Mouse (Mus musculus): ENCODE data around the gene Nfyc. TPM values are rescaled to one million over a fixed set of nuclear protein-coding genes. Genes with fewer than 3 reads are reported as not detected.

The Nfyc gene
- total and polyA plus RNA-seq, 2 experiments from 2014 or later = 91.1 to 174 TPM

- Histone ChIP-seq H3K36me3 (replicated peaks; ENCODE audit: control insufficient read depth, insufficient read depth, low read length) (no peaks in the 10 kb centered on the region), H3K4me2 (ENCODE audit: low read depth, low read length) (peak within 1 kb of the TSS; percentile 90), H3K9me3 (replicated peaks; ENCODE audit: control insufficient read depth, low read length) (peaks cover 6% of the 10 kb centered on the region; the same call in 1 of the 2 replicates), H3K9ac (replicated peaks; ENCODE audit: low read depth, low read length) (peak within 1 kb of the TSS; percentile 40; the same call in 1 of the 2 replicates), H3K4me1 (ENCODE audit: control insufficient read depth, insufficient read depth) (0 out of 2 replicates have a peak, but pooled peaks cover 5% of the 10 kb centered on the region), H3K27me3 (ENCODE audit: control insufficient read depth, insufficient read depth, low read length) (peaks cover 44% of the 10 kb centered on the region), H3K4me3 (ENCODE audit: low read depth, low read length) (peak within 1 kb of the TSS; percentile 56), H3K27ac (ENCODE audit: low read depth) (no peak within 1 kb of the TSS)
- no peak for DNase-seq (ENCODE audit: low spot score)
- TF ChIP-seq EP300 (IDR thresholded peaks at IDR 0.05; ENCODE audit: low read depth) (no peak), CTCF (IDR thresholded peaks at IDR 0.05; ENCODE audit: low read depth) (no peak)
- peak; percentile 73 for ATAC-seq (ENCODE audit: insufficient read depth, low read depth)
- 2% methylated on average over 67 of the region's 68 CpGs for WGBS
Observed at GRCm38 (mm10) chr4:120854588-120855319, 23.4 kb upstream of the Nfyc start, which contains the start of gene Rims3. Rims3 (plus strand) TSS chr4:120854816.

GRCm38 (mm10) chr4:120850946-120851345 lies 19.6 kb upstream of the Nfyc start:
- DNase-seq (ENCODE audit: low spot score) (no peak), ATAC-seq (ENCODE audit: insufficient read depth, low read depth) (peak; percentile 36; the same call in 1 of the 2 replicates)
- Histone ChIP-seq H3K36me3 (replicated peaks; ENCODE audit: control insufficient read depth, insufficient read depth, low read length) (no peaks in the 10 kb centered on the region), H3K27me3 (ENCODE audit: control insufficient read depth, insufficient read depth, low read length) (peaks cover 35% of the 10 kb centered on the region), H3K4me2 (ENCODE audit: low read depth, low read length) (no peak overlapping the region), H3K27ac (ENCODE audit: low read depth) (no peak overlapping the region), H3K9me3 (replicated peaks; ENCODE audit: control insufficient read depth, low read length) (peaks cover 6% of the 10 kb centered on the region; the same call in 1 of the 2 replicates), H3K4me1 (ENCODE audit: control insufficient read depth, insufficient read depth) (0 out of 2 replicates have a peak, but pooled peaks cover 5% of the 10 kb centered on the region), H3K9ac (replicated peaks; ENCODE audit: low read depth, low read length) (no peak overlapping the region), H3K4me3 (ENCODE audit: low read depth, low read length) (no peak overlapping the region)
- 3% methylated on average over 10 of the region's 10 CpGs for WGBS
- TF ChIP-seq CTCF (IDR thresholded peaks at IDR 0.05; ENCODE audit: low read depth) (peak; percentile 83), EP300 (IDR thresholded peaks at IDR 0.05; ENCODE audit: low read depth) (no peak)

- DNase-seq (ENCODE audit: low spot score) (no peak), ATAC-seq (ENCODE audit: insufficient read depth, low read depth) (no peak)
- H3K36me3 ChIP-seq (replicated peaks; ENCODE audit: control insufficient read depth, insufficient read depth, low read length) = no peaks in the 10 kb centered on the region
- H3K9ac ChIP-seq (replicated peaks; ENCODE audit: low read depth, low read length) = no peak overlapping the region
- 59% methylated on average over 11 of the region's 11 CpGs for WGBS
- peaks cover 5% of the 10 kb centered on the region; the same call in 1 of the 2 replicates for H3K9me3 ChIP-seq (replicated peaks; ENCODE audit: control insufficient read depth, low read length)
- TF ChIP-seq CTCF (IDR thresholded peaks at IDR 0.05; ENCODE audit: low read depth) = no peak
- TF ChIP-seq EP300 (IDR thresholded peaks at IDR 0.05; ENCODE audit: low read depth) = no peak
- H3K4me3 ChIP-seq (ENCODE audit: low read depth, low read length) = no peak overlapping the region
- H3K27ac ChIP-seq (ENCODE audit: low read depth) = no peak overlapping the region
- 0 out of 2 replicates have a peak, but pooled peaks cover under 1% of the 10 kb centered on the region for H3K4me1 ChIP-seq (ENCODE audit: control insufficient read depth, insufficient read depth)
- H3K4me2 ChIP-seq (ENCODE audit: low read depth, low read length) = no peak overlapping the region
- H3K27me3 ChIP-seq (ENCODE audit: control insufficient read depth, insufficient read depth, low read length) = peaks cover 22% of the 10 kb centered on the region
Observed at GRCm38 (mm10) chr4:120849451-120849850, 18.1 kb upstream of the Nfyc start.

GRCm38 (mm10) chr4:120848909-120849308 lies 17.5 kb upstream of the Nfyc start:
- Histone ChIP-seq H3K9me3 (replicated peaks; ENCODE audit: control insufficient read depth, low read length) (no peaks in the 10 kb centered on the region), H3K4me2 (ENCODE audit: low read depth, low read length) (no peak overlapping the region), H3K36me3 (replicated peaks; ENCODE audit: control insufficient read depth, insufficient read depth, low read length) (no peaks in the 10 kb centered on the region), H3K27me3 (ENCODE audit: control insufficient read depth, insufficient read depth, low read length) (peaks cover 19% of the 10 kb centered on the region), H3K27ac (ENCODE audit: low read depth) (no peak overlapping the region), H3K4me1 (ENCODE audit: control insufficient read depth, insufficient read depth) (no peaks in the 10 kb centered on the region), H3K4me3 (ENCODE audit: low read depth, low read length) (no peak overlapping the region), H3K9ac (replicated peaks; ENCODE audit: low read depth, low read length) (no peak overlapping the region)
- no peak for DNase-seq (ENCODE audit: low spot score)
- WGBS = 70% methylated on average over 6 of the region's 6 CpGs
- TF ChIP-seq EP300 (IDR thresholded peaks at IDR 0.05; ENCODE audit: low read depth) = no peak
- TF ChIP-seq CTCF (IDR thresholded peaks at IDR 0.05; ENCODE audit: low read depth) = no peak
- ATAC-seq (ENCODE audit: insufficient read depth, low read depth) = no peak

- DNase-seq (ENCODE audit: low spot score) (no peak), ATAC-seq (ENCODE audit: insufficient read depth, low read depth) (no peak)
- WGBS = 62% methylated on average over 4 of the region's 4 CpGs
- Histone ChIP-seq H3K27ac (ENCODE audit: low read depth) (no peak overlapping the region), H3K9ac (replicated peaks; ENCODE audit: low read depth, low read length) (no peak overlapping the region), H3K4me1 (ENCODE audit: control insufficient read depth, insufficient read depth) (no peaks in the 10 kb centered on the region), H3K27me3 (ENCODE audit: control insufficient read depth, insufficient read depth, low read length) (0 out of 2 replicates have a peak, but pooled peaks cover 5% of the 10 kb centered on the region), H3K4me2 (ENCODE audit: low read depth, low read length) (no peak overlapping the region), H3K4me3 (ENCODE audit: low read depth, low read length) (no peak overlapping the region), H3K36me3 (replicated peaks; ENCODE audit: control insufficient read depth, insufficient read depth, low read length) (no peaks in the 10 kb centered on the region), H3K9me3 (replicated peaks; ENCODE audit: control insufficient read depth, low read length) (no peaks in the 10 kb centered on the region)
- TF ChIP-seq CTCF (IDR thresholded peaks at IDR 0.05; ENCODE audit: low read depth) (no peak), EP300 (IDR thresholded peaks at IDR 0.05; ENCODE audit: low read depth) (no peak)
Observed at GRCm38 (mm10) chr4:120845098-120845497, 13.7 kb upstream of the Nfyc start.

Measured in heart, postnatal 0 days (tissue).